Mouse (Mus musculus) MEL (cell line): ENCODE data around the gene Alx3. TPM values are rescaled to one million over a fixed set of nuclear protein-coding genes. Genes with fewer than 3 reads are reported as not detected.

Source experiments
- DNase-seq: peaks from one replicate; pipeline ENCODE4 v3.0.0; 2011; ENCODE audit warnings: low read depth, low spot score
- H3K27ac ChIP-seq: 2 replicates; pipeline ENCODE4 v1.5.1; 2012; ENCODE audit warnings: low read depth, mild to moderate bottlenecking, control low read depth, low read length, moderate library complexity; ENCODE audit not compliant: control insufficient read depth
- H3K27me3 ChIP-seq, 2 experiments: fragments of 150-350 bp in 1 of 2; sonication (generic) in 1 of 2; 2 replicates each; pipeline ENCODE4 v1.6.1; 2012; ENCODE audit warnings: low read length in 2 of 2, mild to moderate bottlenecking in 2 of 2, improper control_type of control experiment in 1 of 2, moderate library complexity in 1 of 2; ENCODE audit not compliant: insufficient read depth in 2 of 2, control insufficient read depth in 1 of 2
- H3K36me3 ChIP-seq, 2 experiments: 2 replicates each; pipeline ENCODE4 v1.6.1; 2012 to 2014; ENCODE audit warnings: low read length in 2 of 2, improper control_type of control experiment in 1 of 2, inconsistent platforms in 1 of 2, mild to moderate bottlenecking in 1 of 2; ENCODE audit not compliant: insufficient read depth in 2 of 2, control insufficient read depth in 1 of 2
- H3K4me1 ChIP-seq, 2 experiments: fragments of 150-350 bp in 1 of 2; sonication (generic) in 1 of 2; 2 replicates each; pipeline ENCODE4 v1.6.1; 2012; ENCODE audit warnings: low read length in 2 of 2, improper control_type of control experiment in 1 of 2, mild to moderate bottlenecking in 1 of 2; ENCODE audit not compliant: insufficient read depth in 2 of 2, control insufficient read depth in 1 of 2
- H3K4me3 ChIP-seq, 2 experiments: fragments of 150-350 bp in 1 of 2; sonication (generic) in 1 of 2; 2 replicates each; pipeline ENCODE4 v1.5.1; 2012; ENCODE audit warnings: low read depth in 2 of 2, low read length in 2 of 2, mild to moderate bottlenecking in 2 of 2, moderate library complexity in 2 of 2, control low read depth in 1 of 2, improper control_type of control experiment in 1 of 2; ENCODE audit not compliant: control insufficient read depth in 1 of 2, insufficient read depth in 1 of 2
- H3K79me2 ChIP-seq: 2 replicates; pipeline ENCODE4 v1.6.1; 2012; ENCODE audit warnings: mild to moderate bottlenecking, low read length, moderate library complexity; ENCODE audit not compliant: control insufficient read depth, poor library complexity, insufficient read depth
- H3K9ac ChIP-seq: 2 replicates; pipeline ENCODE4 v1.6.1; 2012; ENCODE audit warnings: low read depth, mild to moderate bottlenecking, control low read depth, low read length, moderate library complexity; ENCODE audit not compliant: control insufficient read depth, poor library complexity, severe bottlenecking
- H3K9me3 ChIP-seq: fragments of 150-350 bp; sonication (generic); replicated peaks from 2 replicates; pipeline ENCODE4 v1.6.1; 2012; ENCODE audit warnings: mild to moderate bottlenecking, low read length, improper control_type of control experiment, moderate library complexity; ENCODE audit not compliant: insufficient read depth
- BHLHE40 ChIP-seq: IDR thresholded peaks from 2 replicates; pipeline ENCODE4 v1.6.1; 2012; ENCODE audit warnings: low read depth, mild to moderate bottlenecking, inconsistent platforms, low read length, improper control_type of control experiment, borderline replicate concordance
- CHD1 ChIP-seq: IDR thresholded peaks from 2 replicates; pipeline ENCODE4 v1.6.1; 2012; ENCODE audit warnings: low read depth, mild to moderate bottlenecking, inconsistent platforms, low read length, improper control_type of control experiment
- CHD2 ChIP-seq: IDR thresholded peaks from 2 replicates; pipeline ENCODE4 v1.6.1; 2011; ENCODE audit warnings: low read length, improper control_type of control experiment
- E2F4 ChIP-seq: IDR thresholded peaks from 2 replicates; pipeline ENCODE4 v1.6.1; 2011; ENCODE audit warnings: low read depth, low read length, improper control_type of control experiment, borderline replicate concordance
- ELF1 ChIP-seq: IDR thresholded peaks from 2 replicates; pipeline ENCODE4 v1.6.1; 2014; ENCODE audit warnings: low read depth, mild to moderate bottlenecking, inconsistent platforms, low read length, improper control_type of control experiment, moderate library complexity
- GATA1 ChIP-seq: IDR thresholded peaks from 2 replicates; pipeline ENCODE4 v1.6.1; 2011; ENCODE audit warnings: low read depth, low read length, improper control_type of control experiment
- MAFK ChIP-seq: IDR thresholded peaks from 2 replicates; pipeline ENCODE4 v1.6.1; 2011; ENCODE audit warnings: low read depth, mild to moderate bottlenecking, low read length, improper control_type of control experiment, borderline replicate concordance
- MAZ ChIP-seq: IDR thresholded peaks from 2 replicates; pipeline ENCODE4 v1.6.1; 2012; ENCODE audit warnings: low read depth, mild to moderate bottlenecking, inconsistent platforms, low read length, improper control_type of control experiment
- MXI1 ChIP-seq: IDR thresholded peaks from 2 replicates; pipeline ENCODE4 v1.6.1; 2011; ENCODE audit warnings: mild to moderate bottlenecking, low read depth, low read length, improper control_type of control experiment
- MYB ChIP-seq: IDR thresholded peaks from 2 replicates; pipeline ENCODE4 v1.6.1; 2011; ENCODE audit warnings: mild to moderate bottlenecking, low read depth, low read length, improper control_type of control experiment
- MYC ChIP-seq: IDR thresholded peaks from 2 replicates; pipeline ENCODE4 v1.6.1; 2011; ENCODE audit warnings: low read depth, mild to moderate bottlenecking, low read length, improper control_type of control experiment, moderate library complexity
- NELFE ChIP-seq: IDR thresholded peaks from 2 replicates; pipeline ENCODE4 v1.6.1; 2011; ENCODE audit warnings: low read depth, low read length, improper control_type of control experiment
- NRF1 ChIP-seq: IDR thresholded peaks from 2 replicates; pipeline ENCODE4 v1.6.1; 2014; ENCODE audit warnings: low read depth, mild to moderate bottlenecking, inconsistent platforms, low read length, improper control_type of control experiment, moderate library complexity; ENCODE audit not compliant: poor library complexity, insufficient read depth, severe bottlenecking
- POLR2A ChIP-seq, 2 experiments: IDR thresholded peaks; 2 replicates each; pipeline ENCODE4 v1.6.1; 2011 to 2012; ENCODE audit warnings: low read length in 2 of 2, mild to moderate bottlenecking in 2 of 2, control low read depth in 1 of 2, improper control_type of control experiment in 1 of 2, low read depth in 1 of 2, moderate library complexity in 1 of 2; ENCODE audit not compliant: control insufficient read depth in 1 of 2, insufficient read depth in 1 of 2, poor library complexity in 1 of 2
- POLR2AphosphoS5 ChIP-seq: IDR thresholded peaks from 2 replicates; pipeline ENCODE4 v1.6.1; 2012; ENCODE audit warnings: low read depth, borderline replicate concordance, mild to moderate bottlenecking, inconsistent platforms, low read length, moderate library complexity, mixed read lengths
- RAD21 ChIP-seq: IDR thresholded peaks from 2 replicates; pipeline ENCODE4 v1.6.1; 2011; ENCODE audit warnings: mild to moderate bottlenecking, low read depth, low read length, improper control_type of control experiment
- RCOR1 ChIP-seq: IDR thresholded peaks from 2 replicates; pipeline ENCODE4 v1.6.1; 2012; ENCODE audit warnings: low read depth, mild to moderate bottlenecking, inconsistent platforms, low read length, improper control_type of control experiment
- SMC3 ChIP-seq: IDR thresholded peaks from 2 replicates; pipeline ENCODE4 v1.6.1; 2011; ENCODE audit warnings: low read depth, low read length, improper control_type of control experiment
- TBP ChIP-seq: IDR thresholded peaks from 2 replicates; pipeline ENCODE4 v1.8.0; 2011; ENCODE audit warnings: low read depth, low read length, improper control_type of control experiment
- UBTF ChIP-seq: IDR thresholded peaks from 2 replicates; pipeline ENCODE4 v1.6.1; 2012; ENCODE audit warnings: low read depth, mild to moderate bottlenecking, inconsistent platforms, low read length, improper control_type of control experiment, moderate library complexity, borderline replicate concordance; ENCODE audit not compliant: insufficient read depth
- USF1 ChIP-seq: IDR thresholded peaks from 2 replicates; pipeline ENCODE4 v1.6.1; 2014; ENCODE audit warnings: low read depth, mild to moderate bottlenecking, inconsistent platforms, low read length, improper control_type of control experiment, moderate library complexity
- ZKSCAN1 ChIP-seq: IDR thresholded peaks from 2 replicates; pipeline ENCODE4 v1.6.1; 2012; ENCODE audit warnings: low read depth, mild to moderate bottlenecking, inconsistent platforms, low read length, improper control_type of control experiment, moderate library complexity
- ZMIZ1 ChIP-seq: IDR thresholded peaks from 2 replicates; pipeline ENCODE4 v1.6.1; 2012; ENCODE audit warnings: low read depth, mild to moderate bottlenecking, inconsistent platforms, low read length, improper control_type of control experiment, moderate library complexity
- ZNF384 ChIP-seq: IDR thresholded peaks from 2 replicates; pipeline ENCODE4 v1.6.1; 2012; ENCODE audit warnings: low read depth, mild to moderate bottlenecking, inconsistent platforms, low read length, improper control_type of control experiment
- polyA plus RNA-seq, 2 experiments: library from polyadenylated mRNA; stranded (reverse) in 1 of 2; unstranded in 1 of 2; fragments of >175 nt in 1 of 2; fragments of >200 nt in 1 of 2; gene quantifications; 2 replicates each; pipeline versions ENCODE4 v1.2.1 to v1.2.4; 2012; ENCODE audit warnings: low replicate concordance in 2 of 2, low read depth in 1 of 2; ENCODE audit not compliant: insufficient read length in 2 of 2, insufficient read depth in 1 of 2, missing spikeins in 1 of 2
- total RNA-seq: library from RNA; depleted of rRNA; stranded (reverse); fragments of 300-350 nt; gene quantifications from 2 replicates; pipeline ENCODE4 v1.2.3, GENCODE M21; 2012

The Alx3 gene
- total and polyA plus RNA-seq, 3 experiments: not detected

DNA sequence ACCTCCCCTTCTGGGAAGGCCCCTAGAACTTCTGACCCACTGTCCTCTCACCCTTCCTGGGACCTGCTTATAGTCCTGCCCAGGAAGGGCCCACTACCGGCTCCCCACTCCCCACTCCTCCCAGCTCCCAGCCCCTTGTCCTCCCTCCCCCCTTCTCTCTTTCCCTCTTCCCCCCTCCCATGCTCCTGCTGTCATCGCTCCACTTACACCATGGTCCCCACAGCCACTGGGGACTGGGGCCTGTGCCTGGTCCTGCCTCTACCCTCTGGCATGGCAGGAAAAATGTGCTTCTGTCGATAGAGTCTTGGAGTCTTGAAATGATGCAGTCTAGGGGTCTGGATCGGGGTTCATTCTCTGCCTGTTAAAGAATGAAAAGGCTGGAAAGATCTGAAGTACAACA, 31.0 kb upstream of the Alx3 start:
- Histone ChIP-seq H3K9ac (no peak overlapping the region), H3K4me1 (no peaks in the 10 kb centered on the region), H3K79me2 (no peaks in the 10 kb centered on the region), H3K36me3 (no peaks in the 10 kb centered on the region), H3K9me3 (no peaks in the 10 kb centered on the region), H3K27me3 (peaks cover 2 to 18% of the 10 kb centered on the region in 2 experiments), H3K27ac (no peak overlapping the region), H3K4me3 (no peak overlapping the region)
- TF ChIP-seq ELF1 (no peak), E2F4 (no peak), MXI1 (no peak), ZKSCAN1 (no peak), ZMIZ1 (no peak), SMC3 (no peak), USF1 (no peak), ZNF384 (no peak), GATA1 (no peak), RCOR1 (no peak)
- DNase-seq: no peak

- Histone ChIP-seq H3K4me3 (no peak overlapping the region), H3K9me3 (no peaks in the 10 kb centered on the region), H3K36me3 (no peaks in the 10 kb centered on the region), H3K27ac (no peak overlapping the region), H3K79me2 (no peaks in the 10 kb centered on the region), H3K27me3 (peaks cover 2 to 19% of the 10 kb centered on the region in 2 experiments), H3K9ac (no peak overlapping the region), H3K4me1 (no peaks in the 10 kb centered on the region)
- DNase-seq: no peak
- TF ChIP-seq NRF1: no peak
- no peak for TF ChIP-seq MAZ
- TF ChIP-seq CHD2: no peak
These were observed 29.5 kb upstream of the Alx3 start for GRCm38 (mm10) chr3:107565331-107565730.

GRCm38 (mm10) chr3:107567766-107568165, 27.1 kb upstream of the Alx3 start:
- Histone ChIP-seq H3K27ac (no peak overlapping the region), H3K27me3 (peaks cover 2 to 19% of the 10 kb centered on the region in 2 experiments), H3K36me3 (no peaks in the 10 kb centered on the region), H3K4me3 (no peak overlapping the region), H3K4me1 (no peaks in the 10 kb centered on the region), H3K79me2 (no peaks in the 10 kb centered on the region), H3K9ac (no peak overlapping the region), H3K9me3 (no peaks in the 10 kb centered on the region)
- no peak for DNase-seq
- TF ChIP-seq MAFK: no peak
- TF ChIP-seq NELFE: no peak
- TF ChIP-seq MYB: no peak
- no peak for TF ChIP-seq USF1
- no peak for TF ChIP-seq BHLHE40
- no peak for TF ChIP-seq ELF1
- TF ChIP-seq POLR2A (IDR thresholded peaks at IDR 0.05; ENCODE audit: control insufficient read depth in 1 of 2, insufficient read depth in 1 of 2, low read depth in 1 of 2, low read length in 2 of 2, poor library complexity in 1 of 2): no peak
- no peak for TF ChIP-seq RAD21
- no peak for TF ChIP-seq TBP
- no peak for TF ChIP-seq MYC
- no peak for TF ChIP-seq NRF1
- TF ChIP-seq ZMIZ1: no peak
- TF ChIP-seq POLR2AphosphoS5: no peak
- no peak for TF ChIP-seq RCOR1
- no peak for TF ChIP-seq CHD1
- TF ChIP-seq UBTF: no peak
